Mouse (Mus musculus): ENCODE data around the gene Klhl26.

The Klhl26 gene

GRCm38 (mm10) chr8:70406427-70407069, 70.2 kb downstream of the Klhl26 start:
- no peak for DNase-seq

- DNase-seq, result no peak
Observed at GRCm38 (mm10) chr8:70405189-70405588, 71.6 kb downstream of the Klhl26 start.

GRCm38 (mm10) chr8:70404212-70404611, 72.6 kb downstream of the Klhl26 start:
- DNase-seq, result no peak

All from lung, postnatal 10 days (tissue).